Mouse (Mus musculus): Measurements from ENCODE around the gene Lhx8. TPM values are rescaled to one million over a fixed set of nuclear protein-coding genes. Genes with fewer than 3 reads are reported as not detected.
A peak's percentile ranks its signal among the peaks of the same experiment; 100 is the strongest.

Lhx8 gene
- polyA plus RNA-seq, 1 experiment = 0.56 TPM

- H3K27ac ChIP-seq (ENCODE audit: insufficient read depth, low read length) = no peak overlapping the region
- TF ChIP-seq CTCF (IDR thresholded peaks at IDR 0.05; ENCODE audit: extremely low read depth, insufficient read depth, low read length) (no peak), POLR2A (IDR thresholded peaks at IDR 0.05; ENCODE audit: extremely low read depth, insufficient read depth, low read length) (no peak)
- H3K4me3 ChIP-seq (ENCODE audit: insufficient read depth, low read length) = no peak overlapping the region
- no peaks in the 10 kb centered on the region for H3K4me1 ChIP-seq (ENCODE audit: control insufficient read depth, insufficient read depth, low read length)
Measured at GRCm38 (mm10) chr3:154327110-154327882, 3.2 kb downstream of the Lhx8 start.

DNA sequence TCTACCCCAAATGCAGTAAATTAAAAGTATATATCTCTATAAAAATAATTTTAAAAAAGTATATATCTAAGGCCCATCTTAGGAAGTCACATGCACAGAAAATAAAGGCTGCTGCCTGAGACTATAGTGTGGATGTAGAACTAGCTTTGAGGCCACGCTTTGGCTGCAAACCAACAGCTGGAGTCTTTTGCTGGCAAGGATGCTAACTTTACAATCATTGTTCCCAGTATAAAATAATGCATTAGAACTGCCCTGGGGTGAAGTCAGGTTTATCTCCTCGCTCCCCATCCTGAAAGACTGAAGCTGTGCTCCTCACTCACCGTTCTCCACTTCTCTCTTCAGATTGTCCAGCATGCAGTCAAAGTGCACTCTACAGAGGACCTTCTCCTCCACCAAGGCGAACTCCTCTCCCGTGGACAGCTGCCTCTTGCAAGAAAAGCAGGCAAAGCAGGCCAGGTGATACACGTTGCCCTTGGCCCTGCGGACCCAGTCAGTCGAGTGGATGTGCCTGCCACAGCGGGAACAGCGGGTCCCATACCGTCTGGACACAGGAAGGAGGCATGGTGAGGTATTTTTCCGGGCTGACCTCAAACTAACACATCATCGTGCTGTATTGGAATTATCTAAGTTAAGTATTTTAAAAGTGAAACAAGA lies 8.4 kb downstream of the Lhx8 start:
- no peak overlapping the region for H3K27ac ChIP-seq (ENCODE audit: insufficient read depth, low read length)
- no peak overlapping the region for H3K4me3 ChIP-seq (ENCODE audit: insufficient read depth, low read length)
- no peaks in the 10 kb centered on the region for H3K4me1 ChIP-seq (ENCODE audit: control insufficient read depth, insufficient read depth, low read length)
- TF ChIP-seq CTCF (IDR thresholded peaks at IDR 0.05; ENCODE audit: extremely low read depth, insufficient read depth, low read length) (no peak), POLR2A (IDR thresholded peaks at IDR 0.05; ENCODE audit: extremely low read depth, insufficient read depth, low read length) (no peak)

DNA sequence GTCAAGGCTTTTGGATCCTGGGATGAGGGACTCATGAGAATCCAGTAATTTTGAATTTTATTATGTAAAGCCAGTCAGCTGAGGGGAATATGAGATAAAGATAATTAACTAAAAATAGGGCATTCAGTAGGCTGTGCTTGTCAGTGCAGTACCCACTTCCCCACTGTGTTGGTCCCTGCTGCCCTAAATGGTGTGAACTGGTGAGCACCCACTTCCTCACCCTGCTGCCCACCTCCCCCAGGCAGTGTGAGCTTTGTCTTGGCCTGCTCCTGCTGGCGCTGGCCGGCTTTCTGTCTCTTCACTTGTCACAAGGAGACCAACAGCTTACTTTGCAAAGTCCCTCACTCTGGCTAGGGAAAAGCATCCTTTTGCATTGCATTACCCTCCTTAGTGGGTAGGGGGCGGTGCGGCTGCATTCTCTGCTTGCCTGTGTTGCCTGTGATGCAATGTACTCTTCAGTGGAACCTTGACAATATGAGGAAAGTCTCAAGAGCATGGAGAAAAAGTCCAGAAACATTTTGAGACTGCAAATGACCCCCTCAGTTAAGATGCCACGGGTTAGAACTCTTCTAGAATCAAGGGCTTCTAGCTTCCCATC lies 12.7 kb downstream of the Lhx8 start:
- no peak overlapping the region for H3K4me3 ChIP-seq (ENCODE audit: insufficient read depth, low read length)
- no peaks in the 10 kb centered on the region for H3K4me1 ChIP-seq (ENCODE audit: control insufficient read depth, insufficient read depth, low read length)
- peak; percentile 31; the same call in 1 of the 2 replicates for TF ChIP-seq CTCF (IDR thresholded peaks at IDR 0.05; ENCODE audit: extremely low read depth, insufficient read depth, low read length)
- TF ChIP-seq POLR2A (IDR thresholded peaks at IDR 0.05; ENCODE audit: extremely low read depth, insufficient read depth, low read length) = no peak
- no peak overlapping the region for H3K27ac ChIP-seq (ENCODE audit: insufficient read depth, low read length)

- Histone ChIP-seq H3K4me3 (ENCODE audit: insufficient read depth, low read length) (no peak overlapping the region), H3K27ac (ENCODE audit: insufficient read depth, low read length) (no peak overlapping the region), H3K4me1 (ENCODE audit: control insufficient read depth, insufficient read depth, low read length) (no peaks in the 10 kb centered on the region)
- TF ChIP-seq POLR2A (IDR thresholded peaks at IDR 0.05; ENCODE audit: extremely low read depth, insufficient read depth, low read length) (no peak), CTCF (IDR thresholded peaks at IDR 0.05; ENCODE audit: extremely low read depth, insufficient read depth, low read length) (no peak)
Measured at GRCm38 (mm10) chr3:154305163-154305884, 25.1 kb downstream of the Lhx8 start.

- H3K4me3 ChIP-seq (ENCODE audit: insufficient read depth, low read length) = no peak overlapping the region
- H3K27ac ChIP-seq (ENCODE audit: insufficient read depth, low read length) = no peak overlapping the region
- no peaks in the 10 kb centered on the region for H3K4me1 ChIP-seq (ENCODE audit: control insufficient read depth, insufficient read depth, low read length)
- no peak for TF ChIP-seq POLR2A (IDR thresholded peaks at IDR 0.05; ENCODE audit: extremely low read depth, insufficient read depth, low read length)
- TF ChIP-seq CTCF (IDR thresholded peaks at IDR 0.05; ENCODE audit: extremely low read depth, insufficient read depth, low read length) = no peak
Measured at GRCm38 (mm10) chr3:154301102-154301501, 29.4 kb downstream of the Lhx8 start.

DNA sequence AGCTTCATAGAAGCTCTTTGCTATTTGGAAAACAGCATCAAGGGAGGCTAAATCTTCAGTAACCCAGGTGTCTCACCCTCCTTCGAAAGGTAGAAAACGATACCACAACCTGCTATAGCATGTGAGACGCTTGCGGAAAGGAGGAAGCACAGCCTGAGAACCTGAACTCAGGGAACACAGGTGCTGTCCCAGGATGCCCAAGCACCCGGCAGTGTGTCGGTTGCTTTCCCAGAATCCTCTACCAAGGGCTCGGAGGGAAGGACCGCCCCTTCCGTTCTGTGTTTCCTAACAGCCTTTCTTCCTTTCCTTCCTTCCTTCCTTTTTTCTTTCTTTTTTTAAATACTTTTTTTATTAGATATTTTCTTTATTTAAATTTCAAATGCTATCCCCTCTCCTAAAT lies 30.5 kb downstream of the Lhx8 start:
- H3K27ac ChIP-seq (ENCODE audit: insufficient read depth, low read length) = no peak overlapping the region
- H3K4me1 ChIP-seq (ENCODE audit: control insufficient read depth, insufficient read depth, low read length) = no peaks in the 10 kb centered on the region
- H3K4me3 ChIP-seq (ENCODE audit: insufficient read depth, low read length) = no peak overlapping the region
- TF ChIP-seq POLR2A (IDR thresholded peaks at IDR 0.05; ENCODE audit: extremely low read depth, insufficient read depth, low read length) = no peak
- no peak for TF ChIP-seq CTCF (IDR thresholded peaks at IDR 0.05; ENCODE audit: extremely low read depth, insufficient read depth, low read length)

DNA sequence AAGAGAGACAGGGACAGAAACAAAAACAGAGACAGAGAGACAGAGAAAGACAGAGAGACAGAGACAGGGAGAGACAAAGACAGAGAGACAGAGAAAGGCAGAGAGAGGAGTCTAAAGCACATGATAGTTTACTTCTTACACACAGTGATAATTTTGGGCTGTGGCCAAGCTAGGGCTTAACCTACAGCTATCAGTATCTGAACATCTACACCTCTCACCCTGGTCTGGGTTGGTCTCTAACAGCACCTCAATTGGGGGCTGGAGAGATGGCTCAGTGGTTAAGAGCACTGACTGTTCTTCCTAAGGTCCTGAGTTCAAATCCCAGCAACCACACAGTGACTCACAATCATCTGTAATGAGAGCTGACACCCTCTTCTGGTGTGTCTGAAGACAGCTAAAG lies 32.0 kb downstream of the Lhx8 start:
- no peak overlapping the region for H3K27ac ChIP-seq (ENCODE audit: insufficient read depth, low read length)
- H3K4me1 ChIP-seq (ENCODE audit: control insufficient read depth, insufficient read depth, low read length) = no peaks in the 10 kb centered on the region
- H3K4me3 ChIP-seq (ENCODE audit: insufficient read depth, low read length) = no peak overlapping the region
- no peak for TF ChIP-seq CTCF (IDR thresholded peaks at IDR 0.05; ENCODE audit: extremely low read depth, insufficient read depth, low read length)

GRCm38 (mm10) chr3:154297499-154297898 lies 33.0 kb downstream of the Lhx8 start:
- H3K4me1 ChIP-seq (ENCODE audit: control insufficient read depth, insufficient read depth, low read length) = no peaks in the 10 kb centered on the region
- TF ChIP-seq CTCF (IDR thresholded peaks at IDR 0.05; ENCODE audit: extremely low read depth, insufficient read depth, low read length) (no peak), POLR2A (IDR thresholded peaks at IDR 0.05; ENCODE audit: extremely low read depth, insufficient read depth, low read length) (no peak)

More at GRCm38 (mm10) chr3:154297499-154297898, 33.0 kb downstream of the Lhx8 start:
- no peak overlapping the region for H3K4me3 ChIP-seq (ENCODE audit: insufficient read depth, low read length)
- H3K27ac ChIP-seq (ENCODE audit: insufficient read depth, low read length) = no peak overlapping the region

Data from cortical plate, adult 2 months (tissue).